Mouse (Mus musculus) erythroblast, embryonic 14.5 days (primary cell): ENCODE results near the gene Sox6.

Experiments used
- GATA1 ChIP-seq: IDR thresholded peaks from 2 replicates; pipeline ENCODE4 v1.6.1; 2012; ENCODE audit warnings: low read length, inconsistent platforms, mixed read lengths
- TAL1 ChIP-seq: IDR thresholded peaks from 3 replicates; pipeline ENCODE4 v1.6.1; 2012; ENCODE audit warnings: low read length, inconsistent platforms, mixed read lengths

- no peak for TF ChIP-seq TAL1
- peak; percentile 6; the same call in 1 of the 2 replicates for TF ChIP-seq GATA1
Observed at GRCm38 (mm10) chr7:115888561-115888960, 150.0 kb downstream of the Sox6 start.
